Mouse (Mus musculus): Measurements from ENCODE around the gene Cyren.

DNA sequence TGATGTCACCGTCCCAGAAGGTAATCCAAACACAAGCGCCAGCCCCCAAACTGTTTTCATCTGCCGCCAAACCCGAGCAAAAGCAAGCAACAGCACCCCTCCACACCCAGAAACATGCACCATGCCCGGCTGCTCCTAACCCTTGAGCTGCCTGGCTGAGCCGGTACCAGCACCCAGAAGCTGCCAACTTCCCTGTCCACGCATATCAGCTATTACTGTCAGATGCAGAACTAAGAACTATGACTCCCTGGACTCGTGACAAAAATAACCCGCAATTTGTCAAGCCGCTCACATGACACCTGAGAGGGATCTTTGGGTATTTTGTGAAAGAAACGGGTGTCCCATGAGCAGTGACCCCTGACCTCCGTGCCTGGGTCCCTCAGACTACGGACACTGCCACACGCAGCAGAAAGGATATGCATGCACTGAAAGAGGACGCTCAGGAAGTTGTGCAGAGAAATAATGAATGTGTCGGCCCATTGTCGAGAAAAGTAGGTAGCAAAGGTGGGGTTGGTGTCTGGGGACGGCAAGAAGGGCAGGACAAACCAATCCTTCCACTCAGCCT is 29.9 kb upstream of the Cyren start:
- TF ChIP-seq GATA1 (IDR thresholded peaks at IDR 0.05; ENCODE audit: borderline replicate concordance, low read length) (no peak), FLI1 (IDR thresholded peaks at IDR 0.05; ENCODE audit: low read length) (no peak)
